Mouse (Mus musculus) lung, adult 18-20 months (tissue): ENCODE measurements at regions not wholly inside any gene's neighbourhood (a gene's known extent, or its start where the extent isn't known, plus 50 kb on each side); places are given as distances from the start of the nearest gene placed in this dataset.
A peak's percentile ranks its signal among the peaks of the same experiment; 100 is the strongest.

Experiments
- DNase-seq, 2 experiments: peaks; one replicate each; pipeline ENCODE4 v3.0.0; 2022; ENCODE audit warnings: mixed read lengths in 2 of 2

GRCm38 (mm10) chr1:66099562-66100444 lies 75.3 kb upstream of the Map2 start:
- no peak for DNase-seq

- DNase-seq: peak; percentile 24 to 59
These were observed 73.7 kb upstream of the Map2 start for GRCm38 (mm10) chr1:66101419-66101818.

GRCm38 (mm10) chr1:66104493-66104892 lies 70.6 kb upstream of the Map2 start:
- no peak for DNase-seq

- no peak for DNase-seq
These were observed 69.9 kb upstream of the Map2 start for GRCm38 (mm10) chr1:66105206-66105605.

GRCm38 (mm10) chr1:66108051-66108450 lies 67.0 kb upstream of the Map2 start:
- DNase-seq: no peak

GRCm38 (mm10) chr1:66113916-66114315 lies 61.2 kb upstream of the Map2 start:
- peak in 1 of 2 experiments; percentile 9 for DNase-seq

GRCm38 (mm10) chr1:66115330-66115729 lies 59.7 kb upstream of the Map2 start:
- DNase-seq: no peak
